Mouse (Mus musculus) left cerebral cortex, postnatal 14 days (tissue): ENCODE data around the gene Gpatch2l. TPM values are rescaled to one million over a fixed set of nuclear protein-coding genes. Genes with fewer than 3 reads are reported as not detected.

Experiments
- DNase-seq, 2 experiments: peaks; one replicate each; pipeline ENCODE4 v3.0.0; 2021 to 2022; ENCODE audit warnings: low spot score in 2 of 2, mixed read lengths in 1 of 2
- intact Hi-C: fragments of 180-260 bp; cut with DNase I; formaldehyde crosslinking; loops from one replicate; pipeline ENCODE4 v1.15.1; 2025
- total RNA-seq, 2 experiments: library from RNA; stranded (reverse); gene quantifications; 2 replicates each; pipeline ENCODE4 v1.2.3; 2021

Gpatch2l gene
- total RNA-seq, 2 experiments from 2014 or later, result 36.7 to 38.0 TPM

DNA sequence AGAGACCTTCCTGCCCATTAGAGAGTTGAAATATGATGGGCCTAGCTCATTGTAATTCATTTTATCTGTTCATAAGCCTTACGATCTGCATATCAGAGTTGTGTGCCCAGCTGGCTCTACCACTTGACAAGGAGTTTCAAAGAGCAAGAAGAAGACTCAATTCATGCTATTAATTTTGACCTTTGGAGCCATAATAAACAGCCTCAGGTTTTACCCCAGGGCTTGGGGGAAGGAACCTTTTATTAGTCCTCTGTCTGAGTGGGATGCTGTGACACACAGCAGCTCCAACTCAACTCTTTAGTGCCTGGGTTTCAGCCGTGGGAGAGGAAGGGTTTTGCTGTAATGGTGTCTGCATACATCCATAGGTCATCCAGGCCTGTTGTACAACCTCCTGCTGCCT lies 32.6 kb downstream of the Gpatch2l start:
- no peak for DNase-seq
- intact Hi-C loops, result no loop called here

DNA sequence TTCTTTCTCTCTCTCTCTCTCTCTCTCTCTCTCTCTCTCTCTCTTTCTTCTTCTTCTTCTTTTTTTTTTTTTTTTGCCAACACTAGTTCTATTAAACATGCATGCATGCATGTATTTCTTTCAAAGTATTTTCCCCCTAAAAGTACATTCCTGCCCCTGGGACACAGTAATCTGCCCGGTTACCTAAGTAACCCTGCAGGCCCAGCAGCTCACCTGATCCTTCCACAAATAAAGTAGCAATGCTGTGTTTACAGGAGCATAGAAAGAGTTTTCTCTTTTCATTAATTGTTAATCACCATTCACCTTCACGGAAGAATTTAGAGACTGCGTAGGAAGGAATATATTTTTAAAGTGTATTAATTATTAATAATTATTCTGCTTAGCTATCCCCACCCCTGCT lies 34.1 kb downstream of the Gpatch2l start:
- intact Hi-C loops, result no loop called here
- DNase-seq, result no peak

DNA sequence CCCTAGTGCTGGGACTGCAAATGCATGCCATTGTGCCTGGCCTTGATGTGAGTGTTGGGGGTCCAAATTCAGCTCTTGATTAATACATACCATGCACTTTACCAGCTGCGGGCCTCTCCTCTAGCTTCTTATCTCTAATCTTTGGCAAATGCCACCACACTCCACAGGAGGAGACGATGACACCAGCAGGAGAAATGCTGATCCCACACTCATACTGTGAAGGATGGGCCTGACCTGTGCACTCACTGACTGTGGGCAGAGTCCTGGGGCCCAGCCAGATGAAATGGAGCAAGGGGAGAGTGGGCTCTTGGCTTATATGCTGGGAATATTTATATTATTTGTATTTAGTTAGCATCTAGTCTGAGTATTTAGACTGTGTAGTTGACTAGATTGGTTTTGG lies 34.8 kb downstream of the Gpatch2l start:
- intact Hi-C loops, result no loop called here
- no peak for DNase-seq

DNA sequence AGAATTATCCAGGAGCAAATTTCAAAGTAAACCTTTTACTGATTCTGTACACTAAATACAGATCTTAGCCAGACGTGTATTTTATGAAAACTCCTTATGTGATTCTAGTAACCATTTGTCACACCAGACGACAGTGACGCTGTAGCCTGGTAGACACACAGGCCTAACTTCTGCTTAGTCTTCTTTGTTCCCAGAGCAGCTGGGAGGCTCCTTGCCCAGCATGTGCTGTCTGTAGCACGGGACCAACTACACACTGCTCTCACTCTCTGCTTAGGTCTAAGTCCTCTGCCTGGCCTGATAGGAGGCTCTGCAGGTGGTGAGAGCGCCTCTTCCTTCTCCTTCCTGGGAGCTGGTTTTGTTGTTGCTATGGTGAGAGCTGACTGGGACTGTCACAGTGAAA lies 35.2 kb downstream of the Gpatch2l start:
- peak; percentile 33 to 34 for DNase-seq
- intact Hi-C loops, result no loop called here

GRCm38 (mm10) chr12:86280000-86280399 lies 38.3 kb downstream of the Gpatch2l start:
- intact Hi-C loops, result no loop called here
- no peak for DNase-seq

GRCm38 (mm10) chr12:86285704-86286103 lies 44.0 kb downstream of the Gpatch2l start:
- intact Hi-C loops, result no loop called here
- no peak for DNase-seq

DNA sequence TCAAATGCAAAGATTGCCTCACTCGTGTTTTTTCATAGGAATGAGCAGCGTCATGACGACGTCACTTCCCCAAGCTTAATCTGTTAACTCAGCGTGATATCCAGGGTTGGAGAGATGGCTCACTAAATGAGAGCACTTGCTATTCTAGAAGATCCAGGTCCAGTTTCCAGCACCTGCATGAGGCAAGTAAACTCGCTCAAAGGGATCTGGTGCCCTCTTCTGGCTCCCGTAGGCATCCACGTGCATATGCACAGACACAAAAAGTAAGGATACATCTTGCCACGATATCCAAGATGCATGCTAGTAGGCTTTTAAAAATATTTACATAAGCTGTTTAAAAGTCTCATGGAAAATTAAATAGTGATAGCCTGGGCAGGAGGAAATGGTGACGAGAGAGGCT lies 55.8 kb downstream of the Gpatch2l start:
- intact Hi-C loops, result no loop called here

DNA sequence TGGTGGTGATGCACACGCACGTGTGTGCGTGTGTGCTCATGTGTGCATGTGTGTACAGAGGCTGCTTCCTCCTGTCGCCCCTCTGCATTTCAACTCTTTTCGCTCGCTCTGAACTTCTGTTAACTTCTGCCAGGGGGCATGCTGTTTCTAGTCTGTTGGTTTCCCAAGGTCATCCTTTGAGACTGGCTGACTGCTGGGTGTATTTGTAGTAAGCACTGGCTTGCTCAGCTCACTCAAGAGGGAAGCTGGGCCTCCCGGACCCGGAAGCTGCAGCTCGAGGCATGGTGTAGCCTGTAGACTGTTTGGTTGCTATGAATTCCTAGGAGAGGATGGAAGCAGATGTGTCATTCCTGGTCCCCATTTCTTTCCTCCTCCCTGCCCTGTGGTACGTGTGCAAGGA lies 61.3 kb downstream of the Gpatch2l start:
- intact Hi-C loops, result no loop called here
- no peak for DNase-seq

More for the DNA sequence above, 55.8 kb downstream of the Gpatch2l start:
- no peak for DNase-seq

DNA sequence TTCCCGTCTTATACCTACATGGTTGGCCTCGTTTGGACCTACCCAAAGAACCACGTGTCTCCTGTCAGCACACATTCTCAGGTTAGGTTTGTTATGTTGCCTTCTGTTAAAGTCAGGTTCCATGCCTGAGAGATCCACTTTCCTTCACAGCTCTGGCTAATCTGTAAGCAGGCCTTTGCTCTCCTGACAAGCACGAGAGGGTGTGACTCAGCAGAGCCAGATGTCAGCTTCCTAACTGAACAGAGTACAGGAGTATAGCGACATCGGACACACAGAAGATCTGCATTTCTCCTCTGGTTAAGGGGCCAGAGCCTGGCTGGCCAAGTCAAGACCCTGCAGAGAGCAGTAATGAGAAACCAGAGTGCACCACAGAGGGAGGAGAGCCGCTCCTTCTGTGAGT lies 63.4 kb downstream of the Gpatch2l start:
- intact Hi-C loops, result no loop called here
- DNase-seq, result no peak

- intact Hi-C loops, result no loop called here
- no peak for DNase-seq
Measured at GRCm38 (mm10) chr12:86305635-86306243, 64.1 kb downstream of the Gpatch2l start.

GRCm38 (mm10) chr12:86309474-86309873 lies 67.8 kb downstream of the Gpatch2l start:
- no peak for DNase-seq
- intact Hi-C loops, result no loop called here

- no peak for DNase-seq
- intact Hi-C loops, result no loop called here
Measured at GRCm38 (mm10) chr12:86309902-86310301, 68.2 kb downstream of the Gpatch2l start.

DNA sequence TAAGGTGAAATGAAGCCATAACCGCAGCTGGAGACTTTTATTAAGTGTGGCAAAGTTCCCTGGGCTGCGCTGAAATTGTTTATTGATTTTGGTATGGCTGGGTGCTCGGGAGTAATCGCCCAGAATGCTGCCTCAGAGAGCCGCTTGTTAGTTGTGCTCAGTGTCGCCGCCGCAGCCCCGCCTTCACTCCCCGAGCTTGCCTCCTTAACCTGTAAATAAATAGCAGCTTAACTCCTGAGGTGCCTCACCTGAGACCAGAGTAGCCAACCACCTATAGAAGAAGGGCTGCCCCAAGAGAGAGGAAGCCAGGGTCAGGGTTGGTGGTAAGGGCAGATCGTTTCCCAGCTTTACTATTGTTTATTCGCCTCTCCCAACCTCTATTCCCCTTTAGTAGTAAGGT lies 79.0 kb downstream of the Gpatch2l start:
- DNase-seq, result no peak
- intact Hi-C loops, result no loop called here

DNA sequence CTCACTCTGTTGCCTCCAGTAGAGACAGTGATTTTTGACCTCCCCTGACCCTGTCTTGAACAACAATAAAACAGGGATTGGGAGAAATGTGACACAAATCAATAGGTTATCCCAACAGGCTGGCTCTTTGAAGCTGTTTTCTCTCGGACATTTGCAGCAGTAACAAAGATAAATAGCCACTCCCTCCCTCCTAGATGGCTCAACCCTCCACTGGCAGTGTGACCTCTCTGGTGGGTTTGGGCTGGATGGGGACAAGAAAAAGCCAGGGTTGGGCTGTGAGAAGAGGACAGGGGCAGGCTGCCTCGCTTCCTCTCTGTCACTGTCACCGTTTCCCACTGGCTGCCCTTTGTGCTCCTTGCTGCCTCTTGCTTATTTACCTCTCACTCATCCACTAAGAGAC lies 82.6 kb downstream of the Gpatch2l start:
- DNase-seq, result no peak
- intact Hi-C loops, result no loop called here

GRCm38 (mm10) chr12:86329813-86330212 lies 88.2 kb downstream of the Gpatch2l start:
- DNase-seq, result no peak
- intact Hi-C loops, result no loop called here

DNA sequence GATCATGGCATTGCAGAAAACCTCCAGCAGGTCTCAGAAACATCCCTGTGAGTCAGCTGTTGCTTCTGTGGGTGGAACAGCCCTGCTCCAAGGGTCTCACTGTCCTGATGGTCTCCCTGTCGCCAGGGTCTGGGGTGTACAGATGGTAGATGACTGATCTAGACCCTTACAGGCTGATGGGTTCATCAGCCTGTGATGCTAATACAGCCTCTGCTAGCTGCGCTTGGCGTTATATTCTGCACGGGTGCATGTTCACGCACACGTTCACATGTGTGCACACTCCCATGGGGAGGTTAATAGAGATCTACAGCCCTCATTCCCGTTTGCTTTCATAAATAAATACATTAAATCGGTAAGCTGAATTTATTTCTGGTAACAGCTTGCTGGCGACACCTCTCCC lies 89.0 kb downstream of the Gpatch2l start:
- DNase-seq, result peak; percentile 10 to 14
- intact Hi-C loops, result no loop called here

DNA sequence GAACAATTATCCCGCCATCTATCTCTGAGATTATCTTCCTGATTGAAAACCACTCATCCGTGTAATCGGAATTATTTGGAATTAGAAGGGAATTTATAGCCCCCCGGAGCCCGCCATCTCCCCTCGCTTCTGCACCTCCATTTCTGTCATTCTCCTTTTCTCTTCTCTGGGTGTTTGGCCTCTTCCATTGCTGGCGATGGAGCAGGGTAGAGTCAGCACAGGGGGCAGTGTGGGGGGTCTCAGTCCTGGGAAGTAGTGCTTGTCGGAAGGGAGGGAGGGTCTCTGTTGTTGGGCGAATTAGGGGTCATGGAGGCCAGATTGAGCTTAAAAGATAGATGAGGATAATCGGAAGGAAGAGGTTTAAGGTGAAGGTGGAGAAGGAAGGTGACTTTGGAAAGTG lies 89.6 kb downstream of the Gpatch2l start:
- DNase-seq, result no peak
- intact Hi-C loops, result no loop called here

DNA sequence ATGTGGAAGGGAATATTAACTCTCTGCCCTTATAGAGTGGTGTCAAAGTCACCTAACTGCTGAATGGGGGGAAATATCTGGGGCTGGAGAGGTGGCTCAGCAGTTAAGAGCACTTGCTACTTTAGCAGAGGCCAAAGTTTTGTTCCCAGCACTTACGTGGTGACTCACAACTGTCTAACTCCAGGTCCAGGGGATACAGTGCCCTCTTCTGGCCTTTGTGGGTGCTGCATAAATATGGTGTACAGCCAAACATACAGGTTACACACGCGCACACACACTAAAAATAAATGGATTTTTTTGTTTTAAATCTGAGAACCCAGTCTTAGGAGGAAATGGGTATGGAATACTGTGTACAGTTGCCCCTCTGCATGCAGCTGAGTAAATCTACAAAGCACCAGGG lies 94.6 kb downstream of the Gpatch2l start:
- DNase-seq, result no peak

GRCm38 (mm10) chr12:86336887-86337286 lies 95.2 kb downstream of the Gpatch2l start:
- DNase-seq, result no peak
- intact Hi-C loops, result no loop called here

More for the DNA sequence above, 94.6 kb downstream of the Gpatch2l start:
- intact Hi-C loops, result no loop called here
